Mouse (Mus musculus): ENCODE results near the gene Uts2b.
"Not testable (repeated sequence)": the region's sequence is repeated elsewhere in the genome, so short reads cannot be mapped to it uniquely, and the experiment has no call there.

The Uts2b gene

GRCm38 (mm10) chr16:27374139-27374538 lies 4.1 kb upstream of the Uts2b start:
- DNase-seq, result no peak

- no peak for DNase-seq
These were observed 661 bp upstream of the Uts2b start for GRCm38 (mm10) chr16:27370700-27371099.

GRCm38 (mm10) chr16:27360059-27360458 lies 10.0 kb downstream of the Uts2b start:
- no peak for DNase-seq

GRCm38 (mm10) chr16:27354464-27354863 lies 15.6 kb downstream of the Uts2b start:
- DNase-seq, result no peak

GRCm38 (mm10) chr16:27349878-27350532 lies 20.0 kb downstream of the Uts2b start:
- DNase-seq, result no peak

- no peak for DNase-seq
These were observed 20.8 kb downstream of the Uts2b start for GRCm38 (mm10) chr16:27349235-27349634.

GRCm38 (mm10) chr16:27348359-27348758 lies 21.7 kb downstream of the Uts2b start:
- no peak for DNase-seq

- peak; percentile 27 to 40 for DNase-seq
These were observed 22.5 kb downstream of the Uts2b start for GRCm38 (mm10) chr16:27347521-27347920.

- DNase-seq, result no peak
These were observed 43.6 kb downstream of the Uts2b start for GRCm38 (mm10) chr16:27326463-27326862.

GRCm38 (mm10) chr16:27322047-27322446 lies 48.0 kb downstream of the Uts2b start:
- no peak for DNase-seq

GRCm38 (mm10) chr16:27319099-27319498 lies 50.9 kb downstream of the Uts2b start:
- no peak for DNase-seq

GRCm38 (mm10) chr16:27307189-27307588 lies 62.9 kb downstream of the Uts2b start, which contains the start of gene Ostn:
Gene Ostn (plus strand): TSS chr16:27307489.
- not testable (repeated sequence) for DNase-seq

All from kidney, postnatal 25 days (tissue).